In the genomic region with DNA sequence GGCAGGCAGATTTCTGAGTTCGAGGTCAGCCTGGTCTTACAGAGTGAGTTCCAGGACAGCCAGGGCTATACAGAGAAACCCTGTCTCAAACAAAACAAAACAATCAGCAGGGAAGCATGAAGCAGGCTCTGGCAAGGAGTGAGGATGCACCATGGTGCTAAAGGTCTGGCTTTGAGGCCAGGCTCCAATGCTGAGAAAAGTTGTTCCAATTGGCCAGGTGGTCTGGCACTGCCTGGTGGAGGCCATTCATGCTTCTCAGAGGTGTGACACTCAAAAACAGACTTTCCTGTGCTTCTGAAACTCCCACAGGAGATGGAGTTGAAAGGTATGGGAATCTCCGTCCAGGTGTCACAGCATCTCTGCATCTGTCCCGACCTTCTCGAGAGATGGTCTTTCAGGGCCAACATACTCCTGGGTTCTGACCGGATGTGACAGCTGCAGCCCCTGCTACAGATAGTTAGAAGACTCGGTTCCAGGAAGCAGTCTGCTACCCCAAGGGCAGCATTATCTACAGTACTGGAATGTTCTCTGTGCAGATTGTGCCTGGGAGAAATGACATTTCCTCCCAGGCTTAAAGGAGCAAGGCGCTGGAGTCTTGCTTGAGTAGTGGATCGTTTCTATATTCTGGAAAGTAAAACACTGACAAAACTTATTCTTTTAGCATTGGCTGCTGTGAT, we compare ENCODE assay signal across 15 mouse cellular contexts.
DNase-seq lines count a peak whose midpoint lies in the region; ATAC-seq and TF ChIP-seq lines count a peak whose summit lies in the region.
"Had no signal": no experiment of that assay in that cellular context is flagged by ENCODE, and none has a peak within 500 bp of the region (broad histone marks: within the 10 kb centered on the region; RNA-seq: fewer than 3 reads in every experiment).

No protein-coding gene starts in this region.

- no peak for TF ChIP-seq CTCF in heart, postnatal 0 days (IDR thresholded peaks at IDR 0.05; ENCODE audit: low read depth)

- intact Hi-C loops in gastrocnemius, postnatal 14 days (cut with DNase I; ENCODE audit: low total_unique reads) = loop anchor here (5.0 kb wide), 1 partner anchor 147 kb away; the partner anchor contains the start of gene Chsy1

- H3K27ac ChIP-seq in heart, postnatal 0 days (ENCODE audit: low read depth) = peak overlapping the region; percentile 21; the same call in 1 of the 2 replicates
- H3K27ac ChIP-seq: embryonic facial prominence, embryonic 10.5 days; forebrain, embryonic 13.5 days; hindbrain, embryonic 10.5 days; hindbrain, postnatal 0 days; kidney, postnatal 0 days had no signal

- H3K27me3 ChIP-seq in megakaryocyte, embryonic 14.5 days (replicated peaks) = no peaks in the 10 kb centered on the region
- H3K27me3 ChIP-seq in heart, postnatal 0 days (ENCODE audit: control insufficient read depth, insufficient read depth, low read length) = no peaks in the 10 kb centered on the region
- H3K27me3 ChIP-seq: forebrain, embryonic 13.5 days had no signal

- H3K4me1 ChIP-seq in megakaryocyte, embryonic 14.5 days = peaks cover 75% of the 10 kb centered on the region
- H3K4me1 ChIP-seq in heart, postnatal 0 days (ENCODE audit: control insufficient read depth, insufficient read depth) = no peaks in the 10 kb centered on the region
- H3K4me1 ChIP-seq: embryonic facial prominence, embryonic 10.5 days; forebrain, embryonic 13.5 days had no signal

- H3K9me3 ChIP-seq in megakaryocyte, embryonic 14.5 days = no peaks in the 10 kb centered on the region
- no peaks in the 10 kb centered on the region for H3K9me3 ChIP-seq in heart, postnatal 0 days (replicated peaks; ENCODE audit: control insufficient read depth, low read length)
- H3K9me3 ChIP-seq: embryonic facial prominence, embryonic 10.5 days; forebrain, embryonic 13.5 days; hindbrain, embryonic 10.5 days had no signal

- no peak for TF ChIP-seq EP300 in heart, postnatal 0 days (IDR thresholded peaks at IDR 0.05; ENCODE audit: low read depth)

- no peak overlapping the region for H3K4me2 ChIP-seq in heart, postnatal 0 days (ENCODE audit: low read depth, low read length)
- H3K4me2 ChIP-seq: forebrain, embryonic 13.5 days had no signal

- peaks cover 50% of the 10 kb centered on the region for H3K36me3 ChIP-seq in megakaryocyte, embryonic 14.5 days (replicated peaks; ENCODE audit: low read length)
- no peaks in the 10 kb centered on the region for H3K36me3 ChIP-seq in heart, postnatal 0 days (replicated peaks; ENCODE audit: control insufficient read depth, insufficient read depth, low read length)
- H3K36me3 ChIP-seq: embryonic facial prominence, embryonic 10.5 days; hindbrain, embryonic 10.5 days had no signal

- H3K4me3 ChIP-seq in megakaryocyte, embryonic 14.5 days (replicated peaks) = peak overlapping the region; percentile 50
- H3K4me3 ChIP-seq in heart, postnatal 0 days (ENCODE audit: low read depth, low read length) = no peak overlapping the region
- H3K4me3 ChIP-seq: embryonic facial prominence, embryonic 10.5 days; forebrain, embryonic 13.5 days; hindbrain, embryonic 10.5 days had no signal

- H3K9ac ChIP-seq in heart, postnatal 0 days (replicated peaks; ENCODE audit: low read depth, low read length) = no peak overlapping the region
- H3K9ac ChIP-seq: forebrain, embryonic 13.5 days had no signal

- DNase-seq in gastrocnemius, postnatal 14 days = peak; percentile 2
- no peak for DNase-seq in gastrocnemius, adult 18-20 months (ENCODE audit: low spot score)
- DNase-seq in heart, postnatal 0 days (ENCODE audit: low spot score) = peak; percentile 42
- peak; percentile 37 for DNase-seq in testis, postnatal 10 days (ENCODE audit: low spot score)
- no peak for DNase-seq in right cerebral cortex, postnatal 25 days
- DNase-seq: lung, adult 2 months; thymus, postnatal 4 days had no signal

- 39% methylated on average over 8 of the region's 8 CpGs for WGBS in heart, postnatal 0 days

- ATAC-seq in megakaryocyte, adult 5-6 weeks (ENCODE audit: poor library complexity, severe bottlenecking) = no peak
- no peak for ATAC-seq in heart, postnatal 0 days (ENCODE audit: insufficient read depth, low read depth)
- ATAC-seq: forebrain, embryonic 13.5 days; hindbrain, postnatal 0 days; intestine, postnatal 0 days had no signal

Comparison
In these comparisons a context has a peak if more than half of its experiments do, and no peak if none do; other contexts are left out.
1. DNase-seq: peak in gastrocnemius, postnatal 14 days (single experiment), heart, postnatal 0 days (single experiment) and testis, postnatal 10 days (single experiment); none in gastrocnemius, adult 18-20 months (single experiment) and right cerebral cortex, postnatal 25 days (single experiment).